Mouse (Mus musculus): ENCODE data around the gene Tbc1d24.
"Not testable (repeated sequence)": the region's sequence is repeated elsewhere in the genome, so short reads cannot be mapped to it uniquely, and the experiment has no call there.

Tbc1d24 gene

GRCm38 (mm10) chr17:24149421-24149820 is 55.9 kb downstream of the Tbc1d24 start:
- DNase-seq (ENCODE audit: low spot score): no peak

DNA sequence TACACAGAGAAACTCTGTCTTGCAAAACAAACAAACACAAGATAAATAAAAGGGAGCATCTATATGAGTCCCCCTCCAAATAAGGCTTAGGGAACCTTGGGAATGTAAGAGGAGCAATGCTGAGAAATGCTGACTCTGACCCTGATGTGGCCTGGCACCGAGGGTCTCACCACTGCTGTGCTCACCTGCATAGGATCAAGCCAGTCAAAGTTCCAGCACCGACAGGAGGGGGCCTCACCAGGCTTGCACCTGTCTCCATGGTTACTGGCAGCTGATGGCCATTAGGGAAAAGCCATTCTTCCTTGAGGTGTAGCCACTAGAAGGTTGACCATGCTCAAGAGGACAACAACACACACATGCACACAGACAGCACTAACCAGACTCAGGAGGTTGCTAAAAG is 62.5 kb downstream of the Tbc1d24 start:
- DNase-seq (ENCODE audit: low spot score): no peak

DNA sequence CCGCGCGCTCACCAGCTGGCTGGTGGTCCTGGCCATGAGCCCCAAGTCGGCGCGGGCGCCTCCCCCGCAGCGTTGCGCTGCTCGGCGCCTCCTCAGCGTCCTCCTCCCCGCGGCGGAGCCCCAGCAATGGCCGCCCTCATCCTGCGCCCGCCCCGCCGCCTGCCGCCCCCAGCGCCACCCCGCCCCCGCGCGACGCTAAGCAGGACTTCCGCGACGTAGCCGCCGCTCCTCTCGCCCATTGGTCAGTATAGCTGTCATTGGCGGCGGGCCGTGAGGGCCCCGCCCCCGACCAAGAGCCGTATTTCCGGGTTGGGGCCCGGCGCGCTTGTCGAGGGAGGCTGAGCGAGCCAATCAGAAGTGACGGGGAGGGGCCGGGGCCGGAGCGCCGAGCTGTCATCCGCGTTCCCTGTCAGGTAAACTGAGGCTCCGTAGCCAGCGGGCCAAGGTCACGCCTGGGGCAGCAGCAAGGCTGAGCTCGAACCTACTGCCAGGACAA is 63.9 kb downstream of the Tbc1d24 start:
- DNase-seq (ENCODE audit: low spot score): peak; percentile 97

DNA sequence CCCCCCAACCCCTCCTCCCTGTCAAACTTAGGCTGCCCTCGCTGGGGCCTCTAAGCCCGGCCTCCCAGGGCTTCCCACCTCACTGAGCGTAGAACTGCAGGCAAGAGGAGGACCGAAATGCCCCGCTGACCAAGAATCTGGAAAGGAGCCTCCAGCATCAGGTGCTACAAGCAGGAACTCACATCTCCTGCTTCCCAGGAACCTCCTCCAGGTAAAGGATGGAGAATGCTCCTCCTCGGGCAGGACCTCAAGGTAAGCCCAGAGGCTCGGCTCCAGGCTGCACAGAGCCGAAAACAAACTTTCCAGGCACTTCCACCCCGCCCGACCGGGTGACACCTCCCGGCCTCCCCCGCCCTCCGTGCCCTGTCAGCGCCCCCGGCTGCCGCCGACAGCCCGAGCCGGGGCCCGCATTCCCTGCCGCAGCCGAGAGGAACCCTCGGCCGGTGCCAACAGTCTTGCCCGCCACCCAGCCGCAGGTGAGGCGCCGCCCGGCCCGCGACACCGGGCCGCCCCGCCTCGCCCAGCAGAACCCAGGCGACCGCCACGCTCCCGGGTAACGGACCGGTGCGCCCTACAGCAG is 64.4 kb downstream of the Tbc1d24 start:
- DNase-seq (ENCODE audit: low spot score): peak; percentile 37

DNA sequence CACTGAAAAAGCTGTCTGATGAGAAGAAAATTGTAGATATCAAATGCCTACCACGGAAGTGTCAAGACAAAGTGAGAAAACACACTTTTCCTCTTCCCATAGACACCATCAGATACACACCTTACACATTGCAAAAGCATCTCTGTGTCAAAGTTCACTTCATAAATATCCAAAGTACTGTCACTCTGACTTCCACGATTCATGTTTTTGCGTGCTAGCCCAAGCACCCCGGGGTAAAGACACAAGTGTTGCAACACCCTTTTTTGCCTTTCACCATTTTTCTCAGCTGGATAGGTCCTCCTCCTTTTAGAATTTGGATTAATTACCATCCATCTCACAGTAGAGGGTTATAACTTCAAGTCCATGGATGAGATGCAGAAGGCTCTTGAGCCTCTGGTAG is 65.4 kb downstream of the Tbc1d24 start:
- DNase-seq (ENCODE audit: low spot score): no peak

- no peak for DNase-seq (ENCODE audit: low spot score)
Observed at GRCm38 (mm10) chr17:24139256-24139655, 66.1 kb downstream of the Tbc1d24 start.

DNA sequence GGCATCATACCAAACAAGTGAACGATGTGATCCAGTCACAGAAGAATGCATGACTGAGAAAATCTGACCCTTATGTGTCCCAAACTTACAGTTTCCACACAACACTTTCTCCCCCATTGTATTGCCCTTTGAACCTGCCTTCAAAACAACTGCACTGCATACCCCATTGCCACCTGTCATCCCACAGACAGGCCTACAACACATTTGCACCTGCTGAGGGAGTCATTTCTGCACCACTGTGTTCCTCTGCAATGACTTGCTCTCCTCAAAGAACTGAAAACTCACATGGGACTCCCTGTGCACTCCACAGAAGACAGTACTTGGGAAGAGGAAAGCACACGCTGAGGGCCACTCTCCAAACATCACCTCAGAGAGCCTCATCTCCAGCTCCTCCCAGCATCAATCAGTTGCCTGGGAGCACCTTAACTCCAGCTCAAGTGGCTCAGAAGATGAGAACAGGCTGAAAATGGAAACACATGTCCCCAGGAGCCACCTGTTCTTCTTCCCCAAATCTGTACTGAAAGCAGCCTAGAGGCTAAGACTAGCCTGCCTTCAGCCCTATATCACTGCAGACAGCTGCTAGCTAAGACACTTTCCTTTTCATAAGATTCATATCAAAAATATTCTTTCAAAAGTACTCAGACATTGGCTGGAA is 68.0 kb downstream of the Tbc1d24 start:
- DNase-seq (ENCODE audit: low spot score): no peak

- DNase-seq (ENCODE audit: low spot score): no peak
Observed at GRCm38 (mm10) chr17:24134062-24134461, 71.3 kb downstream of the Tbc1d24 start.

GRCm38 (mm10) chr17:24132919-24133318 is 72.4 kb downstream of the Tbc1d24 start:
- not testable (repeated sequence) for DNase-seq (ENCODE audit: low spot score)

GRCm38 (mm10) chr17:24131570-24131969 is 73.8 kb downstream of the Tbc1d24 start:
- DNase-seq (ENCODE audit: low spot score): no peak

GRCm38 (mm10) chr17:24129246-24129645 is 76.1 kb downstream of the Tbc1d24 start:
- not testable (repeated sequence) for DNase-seq (ENCODE audit: low spot score)

- no peak for DNase-seq (ENCODE audit: low spot score)
Observed at GRCm38 (mm10) chr17:24127592-24127991, 77.8 kb downstream of the Tbc1d24 start.

DNA sequence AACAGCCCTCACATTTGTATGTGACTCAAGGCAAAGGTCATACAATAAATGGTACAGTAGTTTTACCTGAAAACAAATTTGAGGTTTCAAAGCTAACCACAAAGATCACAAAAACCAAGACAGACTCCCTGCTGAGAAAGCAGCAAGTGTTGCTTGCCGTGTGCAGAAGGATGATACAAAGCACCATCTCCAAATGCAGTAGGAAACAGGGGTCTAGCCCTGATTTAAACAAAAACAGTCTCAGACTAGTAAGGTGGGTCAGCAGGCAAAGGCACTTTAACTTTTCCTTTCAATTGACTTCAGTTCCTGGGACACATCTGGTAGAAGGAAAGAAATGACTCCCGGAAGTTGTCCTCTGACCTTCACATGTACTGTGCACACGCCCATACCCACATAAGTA is 78.6 kb downstream of the Tbc1d24 start:
- DNase-seq (ENCODE audit: low spot score): no peak

Measured in urinary bladder, postnatal 14 days (tissue).